Mouse (Mus musculus) small intestine, adult 2 months (tissue): ENCODE measurements around the gene Vps37b. TPM values are rescaled to one million over a fixed set of nuclear protein-coding genes. Genes with fewer than 3 reads are reported as not detected.

Experiments
- H3K27ac ChIP-seq: fragments of 200-500 bp; 2 replicates; pipeline ENCODE4 v1.5.1; 2012; ENCODE audit warnings: low read depth, low read length, control low read depth, inconsistent platforms; ENCODE audit not compliant: insufficient read depth
- H3K27me3 ChIP-seq: fragments of 200-500 bp; 2 replicates; pipeline ENCODE4 v1.6.1; 2012; ENCODE audit warnings: mild to moderate bottlenecking, moderate library complexity, low read length, inconsistent platforms; ENCODE audit not compliant: control insufficient read depth, insufficient read depth
- H3K36me3 ChIP-seq: fragments of 200-500 bp; 2 replicates; pipeline ENCODE4 v1.6.1; 2012; ENCODE audit warnings: mild to moderate bottlenecking, low read length, control low read depth, inconsistent platforms; ENCODE audit not compliant: control insufficient read depth, insufficient read depth
- H3K4me1 ChIP-seq: fragments of 200-500 bp; 2 replicates; pipeline ENCODE4 v1.6.1; 2012; ENCODE audit warnings: low read length, inconsistent platforms, mixed read lengths; ENCODE audit not compliant: control insufficient read depth, insufficient read depth, insufficient read length
- H3K4me3 ChIP-seq: fragments of 200-500 bp; 2 replicates; pipeline ENCODE4 v1.5.1; 2012; ENCODE audit warnings: low read depth, mild to moderate bottlenecking, control low read depth, inconsistent platforms, low read length, moderate library complexity
- CTCF ChIP-seq: fragments of 200-500 bp; IDR thresholded peaks from 2 replicates; pipeline ENCODE4 v1.5.1; 2012; ENCODE audit warnings: low read depth, mild to moderate bottlenecking, control low read depth, inconsistent platforms, low read length, moderate library complexity, mixed read lengths; ENCODE audit not compliant: insufficient replicate concordance, insufficient read length; ENCODE audit errors: extremely low read depth
- POLR2A ChIP-seq: fragments of 200-500 bp; IDR thresholded peaks from 2 replicates; pipeline ENCODE4 v1.6.1; 2012; ENCODE audit warnings: low read depth, mild to moderate bottlenecking, control low read depth, inconsistent platforms, low read length, moderate library complexity
- WGBS: fragments of 180-500 bp; shearing (Covaris S2); methylation state at CpG from one replicate; pipeline ENCODE4 v1.1.7; 2018; 5-methylcytosine and 5-hydroxymethylcytosine counted together
- polyA plus RNA-seq: library from polyadenylated mRNA; depleted of rRNA; stranded (reverse); fragments of >200 nt; gene quantifications from 2 replicates; pipeline ENCODE4 v1.2.3, GENCODE M21; 2012

Gene Vps37b
- polyA plus RNA-seq, 1 experiment: 55.6 TPM

GRCm38 (mm10) chr5:123993263-123994036 lies 38.6 kb downstream of the Vps37b start:
- Histone ChIP-seq H3K4me3 (no peak overlapping the region), H3K4me1 (peaks cover 5% of the 10 kb centered on the region), H3K27me3 (no peaks in the 10 kb centered on the region), H3K36me3 (peaks cover 61% of the 10 kb centered on the region), H3K27ac (no peak overlapping the region)
- no peak for TF ChIP-seq CTCF
- TF ChIP-seq POLR2A: no peak
- 76% methylated on average over 7 of the region's 7 CpGs for WGBS

- TF ChIP-seq POLR2A: no peak
- peak; percentile 88 for TF ChIP-seq CTCF
Observed at GRCm38 (mm10) chr5:123992794-123993193, 39.3 kb downstream of the Vps37b start.

GRCm38 (mm10) chr5:123992193-123992637 lies 39.9 kb downstream of the Vps37b start:
- no peaks in the 10 kb centered on the region for H3K27me3 ChIP-seq
- H3K36me3 ChIP-seq: peaks cover 50% of the 10 kb centered on the region
- 40% methylated on average over 10 of the region's 10 CpGs for WGBS
- H3K27ac ChIP-seq: peak overlapping the region; percentile 55
- TF ChIP-seq CTCF (no peak), POLR2A (no peak)
- no peak overlapping the region for H3K4me3 ChIP-seq
- peaks cover 15% of the 10 kb centered on the region for H3K4me1 ChIP-seq

More at GRCm38 (mm10) chr5:123992794-123993193, 39.3 kb downstream of the Vps37b start:
- Histone ChIP-seq H3K4me3 (no peak overlapping the region), H3K36me3 (peaks cover 55% of the 10 kb centered on the region), H3K4me1 (peaks cover 9% of the 10 kb centered on the region), H3K27me3 (no peaks in the 10 kb centered on the region), H3K27ac (peak overlapping the region; percentile 33; the same call in 1 of the 2 replicates)
- WGBS: 35% methylated on average over 5 of the region's 5 CpGs

- 96% methylated on average over 6 of the region's 6 CpGs for WGBS
- Histone ChIP-seq H3K27ac (no peak overlapping the region), H3K4me1 (peaks cover 22% of the 10 kb centered on the region), H3K36me3 (peaks cover 41% of the 10 kb centered on the region), H3K4me3 (no peak overlapping the region), H3K27me3 (no peaks in the 10 kb centered on the region)
- TF ChIP-seq CTCF (no peak), POLR2A (no peak)
Observed at GRCm38 (mm10) chr5:123991321-123991720, 40.7 kb downstream of the Vps37b start.

- TF ChIP-seq CTCF (no peak), POLR2A (no peak)
- Histone ChIP-seq H3K4me3 (no peak overlapping the region), H3K27ac (no peak overlapping the region), H3K4me1 (peaks cover 27% of the 10 kb centered on the region), H3K27me3 (no peaks in the 10 kb centered on the region), H3K36me3 (peaks cover 32% of the 10 kb centered on the region)
- 87% methylated on average over 20 of the region's 20 CpGs for WGBS
Observed at GRCm38 (mm10) chr5:123989941-123990885, 41.9 kb downstream of the Vps37b start.

- TF ChIP-seq CTCF: no peak
- no peak for TF ChIP-seq POLR2A
- H3K27ac ChIP-seq: peak overlapping the region; percentile 45
Observed at GRCm38 (mm10) chr5:123987511-123987910, 44.6 kb downstream of the Vps37b start.

More at GRCm38 (mm10) chr5:123987511-123987910, 44.6 kb downstream of the Vps37b start:
- WGBS: 53% methylated on average over 4 of the region's 4 CpGs
- no peak overlapping the region for H3K4me3 ChIP-seq
- H3K4me1 ChIP-seq: peaks cover 29% of the 10 kb centered on the region
- peaks cover 23% of the 10 kb centered on the region for H3K36me3 ChIP-seq
- no peaks in the 10 kb centered on the region for H3K27me3 ChIP-seq
